Mouse (Mus musculus): Measurements from ENCODE around the gene Actb. TPM values are rescaled to one million over a fixed set of nuclear protein-coding genes. Genes with fewer than 3 reads are reported as not detected.

Gene Actb
- polyA plus RNA-seq, 1 experiment from 2014 or later, result 14,392 TPM

DNA sequence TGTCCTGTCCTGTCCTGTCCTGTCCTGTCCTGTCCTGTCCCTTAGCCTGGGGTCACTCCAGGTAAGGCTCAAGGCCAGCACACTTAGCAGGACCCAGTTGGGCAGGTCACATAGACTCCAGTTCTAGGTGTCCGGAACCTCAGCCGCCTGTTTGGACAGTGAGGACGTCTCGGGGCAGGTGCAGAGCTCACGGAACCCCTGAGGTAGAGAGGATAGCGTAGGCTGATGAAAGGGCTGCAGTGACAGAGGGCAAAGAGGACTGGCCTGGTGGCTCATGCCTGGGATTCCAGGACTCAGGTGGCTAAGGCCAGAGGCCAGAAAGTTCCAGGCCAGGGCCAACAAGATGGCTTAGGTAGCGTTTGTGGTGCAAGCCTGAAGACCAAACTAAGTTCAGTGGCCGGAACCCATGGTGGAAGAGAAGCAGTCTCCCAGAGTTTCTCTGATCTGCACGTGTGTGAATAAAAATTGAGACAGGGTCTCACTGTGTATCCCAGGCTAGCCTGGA is 24.7 kb upstream of the Actb start:
- no peak overlapping the region for H3K9ac ChIP-seq
- WGBS, result 90% methylated on average over 9 of the region's 9 CpGs
- H3K27me3 ChIP-seq, result peaks cover 16% of the 10 kb centered on the region
- no peak overlapping the region for H3K4me3 ChIP-seq
- H3K9me3 ChIP-seq (replicated peaks), result no peaks in the 10 kb centered on the region
- H3K36me3 ChIP-seq, result no peaks in the 10 kb centered on the region
- ATAC-seq (ENCODE audit: low FRiP score), result no peak
- no peak overlapping the region for H3K27ac ChIP-seq
- peaks cover 12% of the 10 kb centered on the region for H3K4me1 ChIP-seq
- no peak overlapping the region for H3K4me2 ChIP-seq (replicated peaks)

DNA sequence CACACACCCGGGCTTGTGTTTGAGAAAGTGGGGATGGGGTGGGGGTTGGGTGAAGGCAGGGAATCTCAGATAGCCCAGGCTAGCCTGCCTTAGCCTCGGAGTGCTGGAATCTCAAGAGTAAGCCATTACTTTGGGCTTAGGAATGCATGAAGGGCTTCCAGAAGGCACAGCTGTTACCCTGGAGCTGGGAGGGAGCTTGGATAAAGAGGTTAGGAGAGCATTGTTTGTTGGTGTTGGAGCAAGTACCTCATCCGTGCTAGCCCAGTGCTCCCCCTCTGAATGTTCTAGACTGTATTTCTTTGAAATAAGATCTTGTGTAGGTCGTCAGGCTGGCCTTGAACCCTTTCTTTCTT is 22.8 kb upstream of the Actb start:
- no peak for ATAC-seq (ENCODE audit: low FRiP score)
- H3K36me3 ChIP-seq, result no peaks in the 10 kb centered on the region
- no peak overlapping the region; the same call in 1 of the 2 replicates for H3K27ac ChIP-seq
- peak overlapping the region; percentile 63 for H3K9ac ChIP-seq
- H3K4me2 ChIP-seq (replicated peaks), result peak overlapping the region; percentile 64
- peaks cover 16% of the 10 kb centered on the region for H3K27me3 ChIP-seq
- WGBS, result 20% methylated on average over 4 of the region's 4 CpGs
- H3K9me3 ChIP-seq (replicated peaks), result no peaks in the 10 kb centered on the region
- H3K4me3 ChIP-seq, result peak overlapping the region; percentile 40
- H3K4me1 ChIP-seq, result peaks cover 14% of the 10 kb centered on the region

DNA sequence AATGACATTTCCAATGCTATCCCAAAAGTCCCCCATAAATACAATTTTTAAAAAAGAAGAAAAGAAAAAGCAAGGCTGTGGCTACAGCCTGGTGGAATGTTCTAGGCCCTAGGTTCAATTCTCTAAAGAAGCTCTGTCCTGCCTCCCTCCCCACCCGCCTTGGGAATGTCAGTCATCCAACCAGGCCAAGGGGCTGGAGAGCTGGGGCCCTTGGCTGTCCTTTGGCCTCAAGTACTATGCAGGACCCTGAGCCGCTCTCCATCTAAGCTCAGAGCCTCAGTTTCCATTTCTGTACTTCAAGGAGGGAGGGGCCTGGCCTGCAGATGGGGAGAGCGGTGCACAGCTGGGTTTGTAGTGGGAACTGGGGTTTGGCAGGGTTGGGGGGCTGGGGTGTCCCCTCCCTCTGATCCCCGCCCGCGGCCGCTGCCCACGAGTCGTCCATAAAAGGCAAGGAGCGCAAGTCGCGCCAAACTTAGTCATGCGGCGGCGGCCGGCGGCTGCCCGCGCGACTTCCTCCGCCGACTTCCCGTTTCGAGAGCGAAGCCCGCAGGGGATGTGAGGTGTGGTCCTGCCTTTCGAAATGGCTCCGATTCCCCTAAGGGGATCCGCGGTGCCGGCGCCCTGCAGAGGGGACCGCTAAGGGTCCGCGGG is 22.3 kb upstream of the Actb start:
- Histone ChIP-seq H3K27ac (no peak overlapping the region; the same call in 1 of the 2 replicates), H3K4me2 (replicated peaks) (peak overlapping the region; percentile 64), H3K9ac (peak overlapping the region; percentile 63), H3K4me3 (peak overlapping the region; percentile 40), H3K27me3 (peaks cover 16% of the 10 kb centered on the region), H3K4me1 (peaks cover 15% of the 10 kb centered on the region), H3K36me3 (no peaks in the 10 kb centered on the region), H3K9me3 (replicated peaks) (no peaks in the 10 kb centered on the region)
- WGBS, result 4% methylated on average over 34 of the region's 35 CpGs
- ATAC-seq (ENCODE audit: low FRiP score), result no peak

DNA sequence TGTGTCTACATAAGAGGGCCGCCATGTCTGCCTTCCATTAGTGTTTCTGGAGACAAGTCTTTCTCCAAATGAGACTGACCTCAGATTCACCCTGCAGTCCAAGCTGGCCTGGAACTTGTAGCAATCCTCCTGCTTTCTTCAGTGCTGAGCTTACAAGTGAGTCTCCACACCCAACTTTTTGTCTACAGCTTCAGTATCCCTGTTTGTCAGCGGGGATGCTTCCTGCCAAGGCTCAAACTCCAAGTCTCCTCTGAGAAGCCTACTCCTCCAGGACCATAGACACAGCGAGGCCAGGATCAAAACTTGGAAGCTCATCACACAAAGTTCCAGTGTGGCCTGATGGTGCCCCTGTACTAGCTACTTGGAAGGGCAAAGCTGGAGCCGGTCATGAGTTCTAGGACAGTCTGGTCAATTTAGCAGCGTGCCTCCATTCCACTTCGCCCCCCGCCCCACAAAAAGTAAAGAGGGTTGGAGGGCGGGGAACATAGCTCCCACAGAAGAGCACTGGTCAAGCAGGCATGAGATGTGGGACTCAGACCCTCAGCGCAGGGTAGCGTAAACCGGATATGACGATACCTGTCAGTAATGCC is 20.9 kb upstream of the Actb start:
- H3K4me1 ChIP-seq, result peaks cover 15% of the 10 kb centered on the region
- H3K36me3 ChIP-seq, result no peaks in the 10 kb centered on the region
- no peak overlapping the region for H3K9ac ChIP-seq
- ATAC-seq (ENCODE audit: low FRiP score), result no peak
- no peak overlapping the region for H3K4me2 ChIP-seq (replicated peaks)
- peaks cover 16% of the 10 kb centered on the region for H3K27me3 ChIP-seq
- WGBS, result 95% methylated on average over 12 of the region's 12 CpGs
- H3K9me3 ChIP-seq (replicated peaks), result no peaks in the 10 kb centered on the region
- no peak overlapping the region for H3K4me3 ChIP-seq
- no peak overlapping the region for H3K27ac ChIP-seq

DNA sequence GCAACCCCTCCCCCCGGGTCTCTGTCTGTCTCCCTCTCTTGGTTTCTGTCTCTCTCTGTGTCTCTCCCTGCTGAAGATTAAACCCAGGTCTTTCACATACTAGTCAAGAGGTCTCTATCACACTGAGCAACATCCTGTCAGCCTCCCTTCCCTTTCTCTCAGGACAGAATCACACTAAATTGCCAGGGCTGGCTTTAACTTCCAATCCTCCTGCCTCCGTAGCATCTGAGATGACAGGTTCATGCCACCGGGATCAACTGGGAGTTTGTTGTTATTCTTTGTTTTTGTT is 20.3 kb upstream of the Actb start:
- WGBS, result 40% methylated on average over 3 of the region's 3 CpGs
- no peak overlapping the region for H3K9ac ChIP-seq
- ATAC-seq (ENCODE audit: low FRiP score), result no peak

DNA sequence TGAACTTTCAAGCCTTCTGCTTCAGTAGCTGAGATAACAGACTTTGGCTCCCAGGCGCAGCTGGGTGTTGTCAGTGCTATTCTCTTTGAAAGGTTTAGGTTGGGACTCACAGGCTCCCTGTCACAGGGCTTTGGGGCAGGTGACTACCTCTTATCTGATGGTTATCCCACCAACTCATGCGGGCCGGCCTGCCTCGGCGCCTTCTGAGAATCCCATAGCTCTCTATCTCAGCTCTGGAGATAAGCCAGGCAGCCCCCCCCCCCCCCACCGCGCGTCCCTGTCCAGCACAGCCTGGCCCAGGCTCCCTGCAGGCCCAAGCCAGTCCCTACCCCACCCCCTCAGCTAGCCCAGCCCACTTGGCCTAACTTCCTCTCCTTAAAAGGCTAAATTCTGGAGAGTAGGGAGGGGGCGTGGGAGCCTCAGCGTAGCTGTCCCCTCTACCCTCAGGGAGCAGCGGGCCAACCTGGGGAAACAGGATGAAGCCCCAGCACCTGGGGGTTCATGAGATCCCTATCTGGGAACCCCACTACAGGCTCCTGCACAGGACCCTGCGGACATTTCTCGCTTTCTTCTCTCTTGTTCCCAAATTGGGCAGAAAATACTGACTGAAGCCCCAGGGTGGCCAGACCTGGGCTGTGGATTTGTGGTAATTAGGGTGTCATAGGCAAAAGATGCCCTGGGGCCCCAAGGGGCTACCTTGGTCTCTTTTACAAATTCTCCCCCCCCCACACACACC is 19.8 kb upstream of the Actb start:
- WGBS, result 22% methylated on average over 13 of the region's 13 CpGs
- no peak for ATAC-seq (ENCODE audit: low FRiP score)
- Histone ChIP-seq H3K27me3 (peaks cover 16% of the 10 kb centered on the region), H3K9ac (peak overlapping the region; percentile 18; the same call in 1 of the 2 replicates), H3K27ac (no peak overlapping the region), H3K4me2 (replicated peaks) (no peak overlapping the region), H3K4me1 (peaks cover 15% of the 10 kb centered on the region), H3K36me3 (no peaks in the 10 kb centered on the region), H3K4me3 (no peak overlapping the region), H3K9me3 (replicated peaks) (no peaks in the 10 kb centered on the region)

More for the DNA sequence above, 20.3 kb upstream of the Actb start:
- Histone ChIP-seq H3K36me3 (no peaks in the 10 kb centered on the region), H3K4me1 (peaks cover 15% of the 10 kb centered on the region), H3K27me3 (peaks cover 16% of the 10 kb centered on the region), H3K9me3 (replicated peaks) (no peaks in the 10 kb centered on the region), H3K27ac (no peak overlapping the region), H3K4me2 (replicated peaks) (no peak overlapping the region), H3K4me3 (no peak overlapping the region)

DNA sequence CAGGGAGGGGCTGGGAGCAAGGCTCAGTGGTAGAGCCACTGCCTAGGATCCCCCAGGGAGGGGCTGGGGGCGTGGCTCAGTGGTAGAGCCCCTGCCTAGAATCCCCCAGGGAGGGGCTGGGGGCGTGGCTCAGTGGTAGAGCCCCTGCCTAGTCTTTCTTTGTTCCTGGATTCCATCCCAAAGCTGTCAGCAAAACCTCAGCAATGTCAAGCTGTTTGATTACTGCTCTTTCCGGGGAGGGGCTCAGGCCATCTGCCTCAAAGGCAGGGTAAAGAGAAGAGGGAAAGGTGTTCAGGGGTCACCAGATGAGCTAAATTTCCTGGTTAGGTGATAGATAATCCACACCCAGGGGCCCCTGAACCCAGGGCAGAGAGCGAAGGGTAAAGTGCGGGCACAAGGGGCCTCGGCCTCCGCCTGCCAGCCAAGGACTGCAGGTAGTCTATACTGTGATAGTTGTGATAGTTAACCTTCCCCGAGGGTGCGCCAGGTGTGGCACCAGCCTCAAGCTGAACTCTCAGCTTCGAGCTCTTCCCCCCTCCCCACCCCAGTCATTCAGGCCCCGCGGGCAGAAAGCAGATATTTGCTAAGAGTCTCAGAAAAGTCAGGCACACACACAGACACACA is 17.9 kb upstream of the Actb start:
- Histone ChIP-seq H3K9ac (no peak overlapping the region), H3K9me3 (replicated peaks) (no peaks in the 10 kb centered on the region), H3K36me3 (no peaks in the 10 kb centered on the region), H3K4me2 (replicated peaks) (no peak overlapping the region), H3K27ac (no peak overlapping the region), H3K27me3 (peaks cover 16% of the 10 kb centered on the region), H3K4me1 (peaks cover 15% of the 10 kb centered on the region), H3K4me3 (no peak overlapping the region)
- ATAC-seq (ENCODE audit: low FRiP score), result no peak
- 76% methylated on average over 12 of the region's 12 CpGs for WGBS

DNA sequence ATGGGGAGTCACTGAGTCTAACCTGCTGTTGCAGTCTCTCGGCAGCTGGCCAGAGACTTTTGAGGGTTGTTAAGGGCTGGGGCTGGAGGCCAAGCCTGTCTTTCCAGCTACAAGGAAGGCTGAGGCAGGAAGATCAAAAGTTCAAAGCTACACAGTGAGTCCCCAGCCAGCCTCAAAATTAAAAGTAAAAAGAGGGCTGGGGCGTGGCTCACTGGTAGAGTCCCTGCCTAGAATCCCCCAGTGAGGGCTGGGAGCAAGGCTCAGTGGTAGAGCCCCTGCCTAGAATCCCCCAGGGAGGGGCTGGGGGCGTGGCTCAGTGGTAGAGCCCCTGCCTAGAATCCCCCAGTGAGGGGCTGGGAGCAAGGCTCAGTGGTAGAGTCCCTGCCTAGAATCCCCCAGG is 17.2 kb upstream of the Actb start:
- H3K27me3 ChIP-seq, result peaks cover 9% of the 10 kb centered on the region
- H3K9me3 ChIP-seq (replicated peaks), result no peaks in the 10 kb centered on the region
- H3K4me1 ChIP-seq, result peaks cover 10% of the 10 kb centered on the region
- no peak overlapping the region for H3K4me2 ChIP-seq (replicated peaks)
- WGBS, result 88% methylated on average over 3 of the region's 3 CpGs
- H3K4me3 ChIP-seq, result no peak overlapping the region
- H3K27ac ChIP-seq, result no peak overlapping the region
- H3K9ac ChIP-seq, result no peak overlapping the region
- no peaks in the 10 kb centered on the region for H3K36me3 ChIP-seq
- ATAC-seq (ENCODE audit: low FRiP score), result no peak

DNA sequence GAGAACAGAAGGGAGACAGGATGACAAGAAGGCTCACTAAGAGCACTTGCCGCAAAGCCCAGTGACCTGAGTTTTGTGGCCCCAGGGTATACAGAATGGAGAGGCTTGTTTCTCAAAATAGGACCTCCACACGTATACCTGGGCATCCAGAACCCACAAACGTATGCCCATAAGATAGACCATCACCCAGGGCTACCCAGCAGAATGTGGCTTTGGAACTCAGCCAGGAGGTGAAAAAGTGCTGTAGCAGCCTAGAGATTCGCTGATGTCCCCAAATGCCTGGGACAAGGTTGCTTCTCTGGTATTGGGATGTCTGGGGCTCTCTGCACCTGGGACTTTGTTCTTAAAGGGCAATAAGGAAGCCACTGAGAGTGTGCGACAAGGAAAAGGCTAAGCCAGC is 15.7 kb upstream of the Actb start:
- Histone ChIP-seq H3K4me1 (peaks cover 9% of the 10 kb centered on the region), H3K4me2 (replicated peaks) (no peak overlapping the region), H3K27ac (no peak overlapping the region), H3K27me3 (no peaks in the 10 kb centered on the region), H3K36me3 (no peaks in the 10 kb centered on the region), H3K4me3 (no peak overlapping the region), H3K9ac (no peak overlapping the region), H3K9me3 (replicated peaks) (no peaks in the 10 kb centered on the region)
- no peak for ATAC-seq (ENCODE audit: low FRiP score)
- WGBS, result 89% methylated on average over 5 of the region's 5 CpGs

DNA sequence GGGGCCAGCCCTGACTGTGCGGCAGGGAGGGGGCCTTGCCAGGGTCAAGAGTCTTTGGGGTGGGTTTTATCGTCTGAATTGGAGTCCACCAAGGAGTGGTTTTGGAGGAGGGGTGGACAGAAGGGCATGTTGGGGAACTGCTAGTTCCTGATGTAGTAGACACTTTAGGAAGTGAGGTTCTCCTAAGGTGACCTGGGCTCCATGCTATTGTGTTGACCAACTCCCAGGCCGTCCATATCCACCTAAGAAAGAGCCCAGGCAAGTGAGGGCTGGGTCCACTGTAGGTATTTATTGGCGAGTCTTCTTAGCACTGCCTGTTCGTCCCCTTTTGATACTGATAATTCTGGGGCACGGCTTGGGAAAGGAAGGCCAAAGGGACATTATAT is 14.5 kb upstream of the Actb start:
- Histone ChIP-seq H3K36me3 (no peaks in the 10 kb centered on the region), H3K27me3 (no peaks in the 10 kb centered on the region), H3K9me3 (replicated peaks) (no peaks in the 10 kb centered on the region), H3K27ac (no peak overlapping the region), H3K9ac (no peak overlapping the region), H3K4me3 (no peak overlapping the region), H3K4me2 (replicated peaks) (no peak overlapping the region), H3K4me1 (peaks cover 3% of the 10 kb centered on the region; the same call in 1 of the 2 replicates)
- WGBS, result 81% methylated on average over 6 of the region's 6 CpGs
- no peak for ATAC-seq (ENCODE audit: low FRiP score)

DNA sequence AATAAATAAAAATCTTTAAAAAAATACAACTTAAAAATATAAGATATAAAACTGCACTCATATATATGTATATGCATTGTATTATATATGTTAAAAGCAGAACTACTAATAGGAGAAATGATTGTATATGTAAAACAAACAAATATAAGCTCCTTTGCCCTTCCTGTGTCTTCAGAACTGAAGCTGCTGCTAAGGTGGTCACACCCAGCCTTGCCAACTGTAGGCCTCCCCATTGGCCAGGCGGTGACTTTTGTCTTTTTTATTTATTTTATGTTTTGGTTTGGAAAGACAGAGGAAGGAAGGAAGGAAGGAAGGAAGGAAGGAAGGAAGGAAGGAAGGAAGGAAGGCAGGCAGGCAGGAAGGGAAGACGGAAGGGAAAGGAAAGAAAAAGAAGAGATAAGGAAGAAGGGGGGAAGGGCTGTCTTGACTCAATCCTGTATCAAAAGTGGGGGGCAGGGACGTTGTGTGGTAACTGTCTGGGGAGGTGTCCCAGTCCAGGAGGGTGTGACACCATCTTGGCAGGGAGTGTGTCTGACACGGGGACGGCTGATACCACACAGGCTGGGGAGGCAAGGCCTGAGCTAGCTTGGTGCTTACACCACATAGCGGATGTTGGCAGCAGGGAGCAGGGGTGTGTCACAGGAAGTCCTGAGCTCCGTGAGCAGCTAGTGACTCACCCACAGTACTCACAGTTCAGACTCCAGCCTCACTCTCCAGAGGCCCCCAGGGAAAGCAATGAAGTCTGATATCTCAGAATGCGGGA is 13.9 kb upstream of the Actb start:
- Histone ChIP-seq H3K9ac (no peak overlapping the region), H3K9me3 (replicated peaks) (no peaks in the 10 kb centered on the region), H3K4me2 (replicated peaks) (no peak overlapping the region), H3K36me3 (no peaks in the 10 kb centered on the region), H3K27me3 (no peaks in the 10 kb centered on the region), H3K27ac (no peak overlapping the region), H3K4me3 (no peak overlapping the region), H3K4me1 (0 out of 2 replicates have a peak, but pooled peaks cover 2% of the 10 kb centered on the region)
- WGBS, result 71% methylated on average over 8 of the region's 8 CpGs
- ATAC-seq (ENCODE audit: low FRiP score), result no peak

DNA sequence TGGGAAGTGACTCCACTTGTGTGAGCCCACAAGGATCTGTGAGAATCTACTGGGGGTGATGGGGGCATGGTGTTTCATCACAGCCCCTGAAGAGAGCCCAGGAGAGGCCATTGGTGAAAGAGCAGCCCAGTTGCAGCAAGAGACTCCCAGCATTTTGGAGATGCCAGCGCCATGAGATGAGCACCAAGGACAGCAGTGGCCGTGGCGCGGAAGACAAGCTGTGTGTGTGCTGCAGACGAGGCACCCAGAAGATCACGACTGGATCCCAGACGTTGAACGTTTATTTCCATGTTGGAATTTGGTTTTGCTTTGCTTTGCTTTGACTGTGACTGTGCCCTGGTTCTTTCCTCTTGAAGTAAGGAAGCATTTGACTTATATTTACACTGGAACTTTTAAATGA is 10.8 kb upstream of the Actb start:
- no peak for ATAC-seq (ENCODE audit: low FRiP score)
- H3K27ac ChIP-seq, result no peak overlapping the region
- H3K4me3 ChIP-seq, result no peak overlapping the region
- no peaks in the 10 kb centered on the region for H3K27me3 ChIP-seq
- no peaks in the 10 kb centered on the region for H3K9me3 ChIP-seq (replicated peaks)
- H3K4me2 ChIP-seq (replicated peaks), result no peak overlapping the region
- no peak overlapping the region for H3K9ac ChIP-seq
- H3K36me3 ChIP-seq, result no peaks in the 10 kb centered on the region
- no peaks in the 10 kb centered on the region for H3K4me1 ChIP-seq
- 90% methylated on average over 8 of the region's 8 CpGs for WGBS
